Mouse (Mus musculus) spleen, adult 2 months (tissue): ENCODE results near the gene Btbd16. TPM values are rescaled to one million over a fixed set of nuclear protein-coding genes. Genes with fewer than 3 reads are reported as not detected.

Experiments
- DNase-seq, 2 experiments: peaks; one replicate each; pipeline versions ENCODE4 v3.0.0 to v3.0.0-alpha.2; 2012 to 2021; ENCODE audit warnings: low spot score in 2 of 2, low read depth in 1 of 2
- H3K27ac ChIP-seq: fragments of 200-500 bp; 2 replicates; pipeline ENCODE4 v1.5.1; 2012; ENCODE audit warnings: low read length, inconsistent platforms; ENCODE audit not compliant: insufficient read depth
- H3K27me3 ChIP-seq: fragments of 200-500 bp; 2 replicates; pipeline ENCODE4 v1.6.1; 2012; ENCODE audit warnings: mild to moderate bottlenecking, moderate library complexity, low read length, inconsistent platforms; ENCODE audit not compliant: control insufficient read depth, insufficient read depth
- H3K36me3 ChIP-seq: fragments of 200-500 bp; 2 replicates; pipeline ENCODE4 v1.6.1; 2012; ENCODE audit warnings: mild to moderate bottlenecking, low read length, inconsistent platforms; ENCODE audit not compliant: control insufficient read depth, insufficient read depth
- H3K4me1 ChIP-seq: fragments of 200-500 bp; 2 replicates; pipeline ENCODE4 v1.6.1; 2011; ENCODE audit warnings: inconsistent platforms; ENCODE audit not compliant: control insufficient read depth, insufficient read depth, insufficient read length
- H3K4me3 ChIP-seq: fragments of 200-500 bp; 2 replicates; pipeline ENCODE4 v1.5.1; 2011; ENCODE audit warnings: mild to moderate bottlenecking, inconsistent platforms; ENCODE audit not compliant: insufficient read depth, insufficient read length; ENCODE audit errors: extremely low read depth
- CTCF ChIP-seq: fragments of 200-500 bp; IDR thresholded peaks from 2 replicates; pipeline ENCODE4 v1.5.1; 2011; ENCODE audit warnings: mild to moderate bottlenecking, inconsistent platforms; ENCODE audit not compliant: insufficient read depth, insufficient read length, insufficient replicate concordance; ENCODE audit errors: extremely low read depth
- POLR2A ChIP-seq: fragments of 200-500 bp; IDR thresholded peaks from 2 replicates; pipeline ENCODE4 v1.6.1; 2011; ENCODE audit warnings: low read depth, low read length, inconsistent platforms
- WGBS: fragments of 180-500 bp; shearing (Covaris S2); methylation state at CpG from one replicate; pipeline ENCODE4 v1.1.7; 2018; 5-methylcytosine and 5-hydroxymethylcytosine counted together
- polyA plus RNA-seq: library from polyadenylated mRNA; depleted of rRNA; stranded (reverse); fragments of >200 nt; gene quantifications from 2 replicates; pipeline ENCODE4 v1.2.3, GENCODE M21; 2012

The Btbd16 gene
- polyA plus RNA-seq, 1 experiment, result 0.20 TPM

DNA sequence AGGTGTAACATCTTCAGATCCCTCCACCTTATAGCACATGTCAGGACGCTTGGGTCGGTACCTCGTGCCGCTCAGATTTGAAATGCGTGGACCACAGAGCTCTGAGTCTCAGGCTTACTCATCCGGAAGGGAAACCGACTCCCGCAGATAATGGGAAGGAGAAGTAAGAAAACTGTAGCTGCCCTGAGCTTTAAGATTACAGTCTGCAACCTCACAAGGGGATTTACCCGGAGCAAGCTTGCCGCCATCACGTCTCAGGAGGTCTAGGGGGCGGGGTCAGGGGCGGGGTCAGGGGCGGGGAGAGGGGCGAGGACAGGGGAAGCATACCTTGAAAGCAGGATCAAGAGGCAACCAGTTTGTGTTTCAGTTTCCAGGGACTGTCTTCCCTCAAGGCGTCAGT is 38.5 kb downstream of the Btbd16 start:
- no peaks in the 10 kb centered on the region for H3K27me3 ChIP-seq
- no peak overlapping the region for H3K27ac ChIP-seq
- no peak overlapping the region for H3K4me3 ChIP-seq
- no peak for DNase-seq
- 49% methylated on average over 16 of the region's 16 CpGs for WGBS
- H3K36me3 ChIP-seq, result no peaks in the 10 kb centered on the region
- no peaks in the 10 kb centered on the region for H3K4me1 ChIP-seq
- no peak for TF ChIP-seq CTCF
- TF ChIP-seq POLR2A, result no peak

DNA sequence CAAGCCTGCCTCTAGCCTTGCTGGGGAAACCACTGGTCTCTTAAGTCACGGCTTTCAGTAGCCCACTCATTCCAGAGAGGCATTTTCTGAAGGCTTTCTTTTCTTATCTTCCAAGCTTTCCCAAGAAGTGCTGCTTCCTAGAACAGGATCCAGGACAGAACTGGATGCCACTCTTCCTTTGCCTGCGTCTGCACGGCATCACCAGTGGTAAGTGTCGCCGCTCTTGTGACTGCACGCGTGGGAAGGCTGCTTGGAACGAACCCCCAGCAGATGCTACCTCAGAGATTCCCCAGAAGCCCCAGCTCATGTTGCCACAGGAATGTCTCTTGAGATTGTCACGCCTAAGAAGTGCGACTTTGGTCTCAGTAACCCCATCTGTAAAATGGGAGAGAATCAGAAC is 41.7 kb downstream of the Btbd16 start:
- no peaks in the 10 kb centered on the region for H3K36me3 ChIP-seq
- peaks cover 4% of the 10 kb centered on the region; the same call in 1 of the 2 replicates for H3K4me1 ChIP-seq
- no peak overlapping the region for H3K4me3 ChIP-seq
- no peaks in the 10 kb centered on the region for H3K27me3 ChIP-seq
- no peak overlapping the region for H3K27ac ChIP-seq
- TF ChIP-seq POLR2A (no peak), CTCF (no peak)
- DNase-seq, result no peak
- 94% methylated on average over 10 of the region's 10 CpGs for WGBS

DNA sequence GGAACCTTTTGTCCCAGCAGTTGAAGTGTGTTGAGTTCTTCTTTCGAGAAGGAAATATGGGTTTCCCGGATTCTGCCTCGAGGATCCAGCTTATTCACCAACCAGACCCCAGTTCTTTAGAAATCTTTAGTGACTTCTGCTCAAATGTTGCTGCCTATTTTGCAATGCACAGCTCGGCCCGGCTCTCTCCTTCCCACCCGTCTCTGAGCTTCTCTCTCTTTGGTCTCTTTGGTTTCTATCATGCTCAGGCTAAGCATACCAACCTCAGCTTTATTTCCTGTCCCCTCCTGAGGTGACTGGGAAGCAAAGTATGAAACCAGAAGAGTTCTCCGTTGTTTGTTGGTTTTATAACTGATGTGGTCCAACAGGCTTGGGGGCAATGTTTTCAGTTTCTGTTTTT is 42.4 kb downstream of the Btbd16 start:
- H3K4me1 ChIP-seq, result peaks cover 4% of the 10 kb centered on the region; the same call in 1 of the 2 replicates
- no peak overlapping the region for H3K27ac ChIP-seq
- DNase-seq, result no peak
- WGBS, result 31% methylated on average over 7 of the region's 7 CpGs
- H3K27me3 ChIP-seq, result no peaks in the 10 kb centered on the region
- no peak overlapping the region for H3K4me3 ChIP-seq
- no peaks in the 10 kb centered on the region for H3K36me3 ChIP-seq
- TF ChIP-seq POLR2A, result no peak
- TF ChIP-seq CTCF, result no peak

DNA sequence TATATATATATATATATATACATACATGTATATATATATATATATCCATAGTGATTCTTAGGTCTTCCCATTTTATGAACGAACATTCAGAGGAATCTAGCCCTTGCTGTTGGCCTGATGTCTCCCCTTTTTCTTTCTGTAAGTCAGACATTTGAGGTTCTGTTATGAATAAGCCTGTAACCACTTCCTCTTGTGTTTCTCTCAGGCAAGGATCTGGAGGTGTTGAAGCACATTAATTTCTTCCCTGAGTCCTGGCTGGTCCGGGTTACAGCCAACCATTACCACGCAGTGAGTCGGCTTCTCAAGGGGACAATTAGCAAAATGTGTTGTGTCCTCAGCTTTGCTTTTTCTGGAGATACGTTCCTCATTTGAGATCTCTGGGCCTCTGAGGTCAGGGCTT is 44.9 kb downstream of the Btbd16 start:
- WGBS, result 13% methylated on average over 5 of the region's 5 CpGs
- no peak for TF ChIP-seq POLR2A
- Histone ChIP-seq H3K27me3 (no peaks in the 10 kb centered on the region), H3K4me1 (peaks cover 4% of the 10 kb centered on the region; the same call in 1 of the 2 replicates), H3K27ac (no peak overlapping the region), H3K4me3 (no peak overlapping the region), H3K36me3 (no peaks in the 10 kb centered on the region)
- no peak for DNase-seq

DNA sequence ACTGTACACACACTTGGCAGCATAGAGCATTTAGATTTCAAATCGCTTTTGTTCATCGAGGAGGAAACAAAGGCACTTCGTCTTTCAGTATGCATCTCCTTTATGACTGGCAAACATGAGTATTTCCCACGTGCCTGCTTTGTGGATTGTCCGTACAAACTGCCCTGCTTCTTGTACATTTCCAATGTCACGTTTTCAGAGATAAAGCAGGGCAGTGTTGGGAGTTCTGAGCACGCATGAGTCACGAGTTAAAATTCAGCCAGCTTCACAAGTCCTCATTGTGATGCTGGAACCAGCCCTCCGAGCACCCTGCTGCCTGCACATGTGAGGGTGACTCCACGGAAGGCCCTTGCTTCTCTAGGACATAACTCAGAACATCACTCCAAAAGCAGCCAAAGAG is 45.8 kb downstream of the Btbd16 start:
- DNase-seq, result no peak
- 90% methylated on average over 10 of the region's 10 CpGs for WGBS
- Histone ChIP-seq H3K4me1 (peaks cover 4% of the 10 kb centered on the region; the same call in 1 of the 2 replicates), H3K4me3 (no peak overlapping the region), H3K36me3 (no peaks in the 10 kb centered on the region), H3K27ac (no peak overlapping the region), H3K27me3 (no peaks in the 10 kb centered on the region)
- TF ChIP-seq POLR2A, result no peak

DNA sequence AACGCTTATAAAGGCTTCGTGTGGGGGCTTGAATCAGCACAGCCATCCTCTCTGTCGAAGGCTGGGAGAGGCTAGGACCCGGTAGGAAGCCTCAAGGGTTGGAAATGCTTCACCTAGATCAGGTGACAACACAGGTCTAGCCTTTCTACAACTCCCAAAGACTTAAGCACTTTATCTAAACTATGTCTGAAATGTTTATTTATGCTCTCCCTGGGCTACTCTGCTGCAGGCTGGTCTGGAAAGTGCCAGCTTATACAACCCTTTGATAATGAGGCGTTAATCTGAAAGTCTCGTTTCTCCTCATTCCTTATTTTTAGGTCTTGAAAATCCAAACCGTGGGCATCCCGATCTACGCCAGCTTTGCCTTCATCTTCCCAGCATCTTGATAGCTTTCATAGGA is 50.1 kb downstream of the Btbd16 start:
- H3K36me3 ChIP-seq, result no peaks in the 10 kb centered on the region
- DNase-seq, result no peak
- 85% methylated on average over 9 of the region's 9 CpGs for WGBS
- H3K4me1 ChIP-seq, result peaks cover 10% of the 10 kb centered on the region; the same call in 1 of the 2 replicates
- H3K4me3 ChIP-seq, result no peak overlapping the region
- TF ChIP-seq POLR2A, result no peak
- no peak for TF ChIP-seq CTCF
- no peaks in the 10 kb centered on the region for H3K27me3 ChIP-seq
- H3K27ac ChIP-seq, result no peak overlapping the region

DNA sequence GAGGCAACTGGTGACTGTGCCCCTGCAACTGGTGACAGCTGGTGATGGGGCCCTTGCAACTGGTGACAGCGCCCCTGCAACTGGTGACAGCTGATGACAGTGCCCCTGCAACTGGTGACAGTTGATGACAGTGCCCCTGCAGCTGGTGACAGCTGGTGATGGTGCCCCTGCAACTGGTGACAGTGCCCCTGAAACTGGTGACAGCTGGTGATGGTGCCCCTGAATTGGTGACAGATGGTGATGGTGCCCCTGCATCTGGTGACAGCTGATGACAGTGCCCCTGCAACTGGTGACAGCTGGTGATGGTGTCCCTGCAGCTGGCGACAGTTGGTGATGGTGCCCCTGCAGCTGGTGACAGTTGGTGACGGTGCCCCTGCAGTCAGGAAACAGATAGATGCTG is 52.5 kb downstream of the Btbd16 start:
- TF ChIP-seq CTCF (no peak), POLR2A (no peak)

DNA sequence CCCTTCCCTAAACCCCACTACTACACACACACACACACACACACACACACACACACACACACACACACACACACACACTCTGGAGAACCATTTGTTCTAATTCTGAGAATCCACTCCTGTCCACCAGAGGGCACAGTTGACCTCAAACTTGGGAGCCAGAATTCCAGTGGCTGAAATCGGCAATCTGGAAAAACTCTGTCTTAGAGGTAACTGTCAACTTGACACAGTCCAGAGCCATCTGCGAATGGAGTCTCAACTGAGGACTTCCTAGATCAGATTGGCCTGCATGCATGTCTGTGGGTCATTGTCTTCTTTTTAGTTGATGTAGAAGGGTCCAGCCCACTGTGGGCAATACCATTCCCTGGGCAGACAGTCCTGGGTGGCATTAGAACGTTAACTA is 53.6 kb downstream of the Btbd16 start:
- Histone ChIP-seq H3K36me3 (no peaks in the 10 kb centered on the region), H3K4me1 (peaks cover 8% of the 10 kb centered on the region; the same call in 1 of the 2 replicates), H3K27me3 (no peaks in the 10 kb centered on the region), H3K4me3 (0 out of 2 replicates have a peak overlapping the region, but pooled peaks have one; percentile 7), H3K27ac (no peak overlapping the region)
- TF ChIP-seq POLR2A, result no peak
- TF ChIP-seq CTCF, result peak; percentile 29; the same call in 1 of the 2 replicates
- DNase-seq, result no peak
- WGBS, result 72% methylated on average over 3 of the region's 3 CpGs

More for the DNA sequence above, 52.5 kb downstream of the Btbd16 start:
- Histone ChIP-seq H3K27ac (no peak overlapping the region), H3K27me3 (no peaks in the 10 kb centered on the region), H3K4me1 (peaks cover 8% of the 10 kb centered on the region; the same call in 1 of the 2 replicates), H3K36me3 (no peaks in the 10 kb centered on the region), H3K4me3 (no peak overlapping the region)
- 51% methylated on average over 3 of the region's 3 CpGs for WGBS
- DNase-seq, result no peak
